In genomic region chr11:89424358-89424757, GRCm38 (mm10) we compare ENCODE assay signal across 9 mouse cellular contexts.
DNase-seq lines count a peak whose midpoint lies in the region; ATAC-seq lines count a peak whose summit lies in the region.
"Had no signal": no experiment of that assay in that cellular context is flagged by ENCODE, and none has a peak within 500 bp of the region (broad histone marks: within the 10 kb centered on the region; RNA-seq: fewer than 3 reads in every experiment).

No protein-coding gene starts in this region.

- no peak overlapping the region for H3K4me2 ChIP-seq in kidney, embryonic 16.5 days (replicated peaks; ENCODE audit: low read depth, low read length)

- no peak overlapping the region for H3K4me3 ChIP-seq in kidney, embryonic 16.5 days (ENCODE audit: low read length)
- H3K4me3 ChIP-seq: myocyte had no signal

- no peaks in the 10 kb centered on the region for H3K9me3 ChIP-seq in kidney, embryonic 16.5 days (ENCODE audit: low read length)

- 58% methylated on average over 3 of the region's 3 CpGs for WGBS in kidney, embryonic 16.5 days

- H3K27ac ChIP-seq in kidney, embryonic 16.5 days (ENCODE audit: low read length) = no peak overlapping the region

- no peaks in the 10 kb centered on the region for H3K36me3 ChIP-seq in kidney, embryonic 16.5 days (ENCODE audit: insufficient read depth, low read length)

- H3K9ac ChIP-seq in kidney, embryonic 16.5 days (replicated peaks; ENCODE audit: low read length) = no peak overlapping the region

- peak; percentile 53 for DNase-seq in adrenal gland, postnatal 10 days
- no peak for DNase-seq in adrenal gland, adult 2 months
- peak; percentile 19 for DNase-seq in kidney, postnatal 14 days
- peak; percentile 30 for DNase-seq in NIH3T3 (ENCODE audit: low read depth)
- peak; percentile 49 for DNase-seq in lung, postnatal 10 days
- DNase-seq in neural tube, embryonic 10.5 days (ENCODE audit: extremely low spot score, low spot score) = no peak
- DNase-seq in natural killer cell, adult 2 months (ENCODE audit: low spot score in 2 of 2) = no peak

- peaks cover 6% of the 10 kb centered on the region for H3K4me1 ChIP-seq in kidney, embryonic 16.5 days (ENCODE audit: insufficient read depth, low read length)

- no peaks in the 10 kb centered on the region for H3K27me3 ChIP-seq in kidney, embryonic 16.5 days (ENCODE audit: insufficient read depth, low read length)

- no peak for ATAC-seq in kidney, embryonic 16.5 days (ENCODE audit: low FRiP score, low TSS enrichment)

Comparison
In these comparisons a context has a peak if more than half of its experiments do, and no peak if none do; other contexts are left out.
1. DNase-seq: peak in adrenal gland, postnatal 10 days (single experiment), kidney, postnatal 14 days (single experiment), NIH3T3 (single experiment) and lung, postnatal 10 days (single experiment); none in adrenal gland, adult 2 months (single experiment), neural tube, embryonic 10.5 days (single experiment) and natural killer cell, adult 2 months (0 of 2).